Mouse (Mus musculus): Measurements from ENCODE around the gene Abl2. TPM values are rescaled to one million over a fixed set of nuclear protein-coding genes. Genes with fewer than 3 reads are reported as not detected.
A peak's percentile ranks its signal among the peaks of the same experiment; 100 is the strongest.

The Abl2 gene
- total and polyA plus RNA-seq, 2 experiments from 2014 or later, result 4.6 to 29.2 TPM

DNA sequence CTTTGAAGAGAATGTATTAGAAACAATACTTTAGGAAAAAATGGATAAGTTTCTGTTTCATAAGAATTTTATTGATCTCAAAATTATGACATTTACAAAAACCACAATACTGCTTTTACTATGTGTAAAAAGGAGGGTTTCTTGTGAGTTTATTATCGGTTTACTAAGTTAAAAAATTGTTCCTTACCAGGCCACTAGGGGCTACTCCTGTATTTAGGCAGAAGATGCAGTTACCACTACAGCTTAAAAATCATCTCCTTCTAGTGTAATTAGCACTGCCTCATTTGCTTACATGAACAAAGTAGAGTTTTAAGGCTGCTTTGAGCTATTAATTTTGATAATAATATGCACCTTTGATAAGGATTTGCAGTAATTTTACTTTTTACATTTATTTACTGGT lies 25.6 kb downstream of the Abl2 start:
- 70% methylated on average over 1 of the region's 1 CpGs for WGBS
- peak; percentile 24 for DNase-seq
- Histone ChIP-seq H3K36me3 (ENCODE audit: insufficient read depth) (no peaks in the 10 kb centered on the region), H3K9ac (no peak overlapping the region), H3K27me3 (ENCODE audit: insufficient read depth, low read length) (no peaks in the 10 kb centered on the region), H3K4me1 (ENCODE audit: insufficient read depth) (0 out of 2 replicates have a peak, but pooled peaks cover 6% of the 10 kb centered on the region), H3K4me3 (ENCODE audit: low read depth, low read length) (no peak overlapping the region), H3K27ac (ENCODE audit: low read depth, low read length) (no peak overlapping the region), H3K4me2 (ENCODE audit: low read depth) (no peak overlapping the region), H3K9me3 (ENCODE audit: low read length) (no peaks in the 10 kb centered on the region)
- peak; percentile 60 for TF ChIP-seq CTCF (IDR thresholded peaks at IDR 0.05; ENCODE audit: low read depth)
- ATAC-seq, result no peak; the same call in 1 of the 2 replicates

DNA sequence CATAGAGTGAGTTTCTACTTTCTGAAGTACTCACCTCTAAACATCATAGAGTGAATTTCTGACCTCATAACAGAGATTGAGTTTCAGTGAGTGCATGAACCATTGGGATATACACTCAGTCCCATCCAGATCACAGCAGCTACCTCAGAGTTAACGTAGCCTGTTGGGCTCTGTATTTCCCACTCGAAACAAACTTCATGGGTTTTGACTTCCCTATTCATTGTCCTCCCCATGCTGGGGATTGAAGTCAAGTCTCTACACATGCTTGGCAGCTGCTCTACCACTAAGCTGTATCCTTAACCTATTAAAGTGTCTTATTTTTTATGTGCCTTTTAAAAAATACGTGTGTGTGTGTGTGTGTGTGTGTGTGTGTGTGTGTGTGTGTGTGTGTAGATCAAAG lies 26.9 kb downstream of the Abl2 start:
- ATAC-seq, result no peak
- DNase-seq, result no peak
- H3K36me3 ChIP-seq (ENCODE audit: insufficient read depth), result no peaks in the 10 kb centered on the region
- H3K9ac ChIP-seq, result no peak overlapping the region
- 72% methylated on average over 3 of the region's 3 CpGs for WGBS
- TF ChIP-seq CTCF (IDR thresholded peaks at IDR 0.05; ENCODE audit: low read depth), result no peak
- 0 out of 2 replicates have a peak, but pooled peaks cover 6% of the 10 kb centered on the region for H3K4me1 ChIP-seq (ENCODE audit: insufficient read depth)
- no peaks in the 10 kb centered on the region for H3K27me3 ChIP-seq (ENCODE audit: insufficient read depth, low read length)
- no peak overlapping the region for H3K27ac ChIP-seq (ENCODE audit: low read depth, low read length)
- no peaks in the 10 kb centered on the region for H3K9me3 ChIP-seq (ENCODE audit: low read length)
- H3K4me3 ChIP-seq (ENCODE audit: low read depth, low read length), result no peak overlapping the region
- H3K4me2 ChIP-seq (ENCODE audit: low read depth), result no peak overlapping the region

DNA sequence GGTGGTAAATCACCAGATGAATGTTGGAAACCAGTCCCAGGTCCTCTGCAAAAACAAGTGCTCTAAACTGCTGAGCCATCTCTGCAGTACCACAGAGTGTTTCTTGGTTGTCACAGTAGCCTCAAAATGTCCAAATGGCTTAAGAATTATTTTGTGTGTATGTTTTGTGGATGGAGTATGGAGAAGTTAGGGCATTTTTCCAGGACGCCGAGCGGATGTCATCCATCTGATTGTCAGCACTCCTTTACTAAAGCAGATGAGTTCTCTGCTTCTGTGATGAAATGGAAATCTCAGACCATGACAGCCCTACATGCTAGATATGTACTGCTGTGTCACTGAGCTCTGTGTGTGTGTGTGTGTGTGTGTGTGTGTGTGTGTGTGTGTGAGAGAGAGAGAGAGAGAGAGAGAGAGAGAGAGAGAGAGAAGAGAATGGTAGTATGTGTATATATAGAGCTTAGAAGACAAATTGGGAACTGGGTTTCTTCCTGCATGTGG lies 31.3 kb downstream of the Abl2 start:
- 89% methylated on average over 3 of the region's 3 CpGs for WGBS
- Histone ChIP-seq H3K4me1 (ENCODE audit: insufficient read depth) (no peaks in the 10 kb centered on the region), H3K9ac (no peak overlapping the region), H3K9me3 (ENCODE audit: low read length) (no peaks in the 10 kb centered on the region), H3K4me2 (ENCODE audit: low read depth) (no peak overlapping the region), H3K36me3 (ENCODE audit: insufficient read depth) (no peaks in the 10 kb centered on the region), H3K27ac (ENCODE audit: low read depth, low read length) (no peak overlapping the region), H3K4me3 (ENCODE audit: low read depth, low read length) (no peak overlapping the region), H3K27me3 (ENCODE audit: insufficient read depth, low read length) (no peaks in the 10 kb centered on the region)
- ATAC-seq, result no peak
- TF ChIP-seq CTCF (IDR thresholded peaks at IDR 0.05; ENCODE audit: low read depth), result no peak
- no peak for DNase-seq

GRCm38 (mm10) chr1:156590357-156590756 lies 31.8 kb downstream of the Abl2 start:
- H3K4me1 ChIP-seq (ENCODE audit: insufficient read depth), result no peaks in the 10 kb centered on the region
- DNase-seq, result no peak
- no peak for TF ChIP-seq CTCF (IDR thresholded peaks at IDR 0.05; ENCODE audit: low read depth)
- no peak overlapping the region for H3K27ac ChIP-seq (ENCODE audit: low read depth, low read length)
- H3K9ac ChIP-seq, result no peak overlapping the region
- no peaks in the 10 kb centered on the region for H3K36me3 ChIP-seq (ENCODE audit: insufficient read depth)
- no peak overlapping the region for H3K4me2 ChIP-seq (ENCODE audit: low read depth)
- H3K9me3 ChIP-seq (ENCODE audit: low read length), result no peaks in the 10 kb centered on the region
- 40% methylated on average over 1 of the region's 1 CpGs for WGBS
- no peak for ATAC-seq
- H3K27me3 ChIP-seq (ENCODE audit: insufficient read depth, low read length), result no peaks in the 10 kb centered on the region
- H3K4me3 ChIP-seq (ENCODE audit: low read depth, low read length), result no peak overlapping the region

- no peaks in the 10 kb centered on the region for H3K36me3 ChIP-seq (ENCODE audit: insufficient read depth)
- no peak overlapping the region for H3K4me3 ChIP-seq (ENCODE audit: low read depth, low read length)
- no peak overlapping the region for H3K4me2 ChIP-seq (ENCODE audit: low read depth)
- H3K4me1 ChIP-seq (ENCODE audit: insufficient read depth), result no peaks in the 10 kb centered on the region
- no peak overlapping the region for H3K9ac ChIP-seq
- no peak overlapping the region for H3K27ac ChIP-seq (ENCODE audit: low read depth, low read length)
- no peaks in the 10 kb centered on the region for H3K27me3 ChIP-seq (ENCODE audit: insufficient read depth, low read length)
- WGBS, result 81% methylated on average over 5 of the region's 5 CpGs
- H3K9me3 ChIP-seq (ENCODE audit: low read length), result no peaks in the 10 kb centered on the region
- no peak for ATAC-seq
- no peak for DNase-seq
- TF ChIP-seq CTCF (IDR thresholded peaks at IDR 0.05; ENCODE audit: low read depth), result no peak
These were observed 34.7 kb downstream of the Abl2 start for GRCm38 (mm10) chr1:156593267-156593666.

DNA sequence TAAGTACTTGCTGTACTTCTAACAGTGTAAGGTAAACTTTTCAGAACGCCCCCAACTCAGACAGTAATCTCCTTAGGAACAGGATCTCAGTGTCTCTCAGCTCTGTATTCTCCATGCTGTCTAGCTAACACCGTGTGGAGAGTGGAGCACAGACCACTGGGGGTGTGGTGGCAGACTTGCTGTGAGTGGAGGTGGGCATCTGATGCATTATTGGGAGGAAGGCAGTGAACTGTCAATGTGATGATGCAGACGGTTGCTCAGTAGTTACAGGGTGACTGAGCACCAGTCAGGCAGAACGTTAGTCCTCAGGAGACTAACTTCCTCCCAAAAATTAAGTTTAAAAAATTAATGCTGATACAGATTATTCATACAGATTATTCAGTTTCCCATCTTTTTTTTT lies 38.5 kb downstream of the Abl2 start:
- Histone ChIP-seq H3K9ac (no peak overlapping the region), H3K4me2 (ENCODE audit: low read depth) (no peak overlapping the region), H3K4me3 (ENCODE audit: low read depth, low read length) (no peak overlapping the region), H3K27me3 (ENCODE audit: insufficient read depth, low read length) (no peaks in the 10 kb centered on the region), H3K9me3 (ENCODE audit: low read length) (0 out of 2 replicates have a peak, but pooled peaks cover 2% of the 10 kb centered on the region), H3K36me3 (ENCODE audit: insufficient read depth) (no peaks in the 10 kb centered on the region), H3K4me1 (ENCODE audit: insufficient read depth) (no peaks in the 10 kb centered on the region), H3K27ac (ENCODE audit: low read depth, low read length) (no peak overlapping the region)
- 93% methylated on average over 4 of the region's 4 CpGs for WGBS
- no peak for DNase-seq
- no peak for ATAC-seq
- TF ChIP-seq CTCF (IDR thresholded peaks at IDR 0.05; ENCODE audit: low read depth), result no peak

DNA sequence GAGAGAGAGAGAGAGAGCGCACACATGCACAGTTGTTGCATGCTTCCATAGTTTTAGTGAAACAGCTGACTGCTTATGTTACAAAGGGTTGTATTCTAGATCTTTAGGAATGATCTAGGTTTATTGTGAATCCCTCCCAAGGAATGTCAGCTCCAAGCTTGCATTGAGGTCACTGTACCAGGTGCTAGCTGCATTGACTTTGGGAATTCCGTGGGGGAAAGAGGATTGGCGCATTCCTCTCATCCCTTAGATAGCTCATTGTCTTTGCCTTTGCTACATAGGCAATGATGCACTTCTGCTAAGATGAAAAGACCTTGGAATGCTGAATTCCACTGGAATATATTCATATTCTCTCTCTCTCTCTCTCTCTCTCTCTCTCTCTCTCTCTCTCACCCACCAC lies 44.0 kb downstream of the Abl2 start:
- H3K9me3 ChIP-seq (ENCODE audit: low read length), result 0 out of 2 replicates have a peak, but pooled peaks cover 2% of the 10 kb centered on the region
- no peaks in the 10 kb centered on the region for H3K4me1 ChIP-seq (ENCODE audit: insufficient read depth)
- no peak overlapping the region for H3K9ac ChIP-seq
- ATAC-seq (no peak), DNase-seq (no peak)
- H3K36me3 ChIP-seq (ENCODE audit: insufficient read depth), result no peaks in the 10 kb centered on the region
- no peak overlapping the region for H3K4me3 ChIP-seq (ENCODE audit: low read depth, low read length)
- WGBS, result 89% methylated on average over 3 of the region's 3 CpGs
- H3K4me2 ChIP-seq (ENCODE audit: low read depth), result no peak overlapping the region
- H3K27ac ChIP-seq (ENCODE audit: low read depth, low read length), result no peak overlapping the region
- no peaks in the 10 kb centered on the region for H3K27me3 ChIP-seq (ENCODE audit: insufficient read depth, low read length)
- TF ChIP-seq CTCF (IDR thresholded peaks at IDR 0.05; ENCODE audit: low read depth), result no peak

All from forebrain, postnatal 0 days (tissue).